Mouse (Mus musculus): Measurements from ENCODE around the gene Tssk6.

GRCm38 (mm10) chr8:69936050-69936794 lies 34.2 kb downstream of the Tssk6 start:
- no peak for TF ChIP-seq POLR2A (IDR thresholded peaks at IDR 0.05; ENCODE audit: extremely low read depth, insufficient read depth, low read length)
- TF ChIP-seq CTCF (IDR thresholded peaks at IDR 0.05; ENCODE audit: low read depth, low read length), result no peak

All from liver, adult 2 months (tissue).